Mouse (Mus musculus) liver, embryonic 14.5 days (tissue): Measurements from ENCODE around the gene Tsg101. TPM values are rescaled to one million over a fixed set of nuclear protein-coding genes. Genes with fewer than 3 reads are reported as not detected.
A peak's percentile ranks its signal among the peaks of the same experiment; 100 is the strongest.

ENCODE experiments used
- ATAC-seq: fragments of 200-750 bp; cut with Nextera tagmentation; 2 replicates; pipeline ENCODE4 v1.8.0; 2017; ENCODE audit warnings: moderate number of reproducible peaks, mild to moderate bottlenecking, moderate library complexity; ENCODE audit not compliant: insufficient read depth
- DNase-seq, 3 experiments: peaks; one replicate each; pipeline ENCODE4 v3.0.0-alpha.2; 2012 to 2013; ENCODE audit warnings: low read depth in 3 of 3, low spot score in 3 of 3
- H3K27ac ChIP-seq: fragments of 300-500 bp; sonication (generic); 2 replicates; pipeline ENCODE4 v1.5.1; 2014; ENCODE audit warnings: moderate library complexity, mild to moderate bottlenecking, control low read depth, inconsistent platforms
- H3K27me3 ChIP-seq: fragments of 300-500 bp; sonication (generic); 2 replicates; pipeline ENCODE4 v1.6.1; 2014; ENCODE audit warnings: mild to moderate bottlenecking, low read length, moderate library complexity; ENCODE audit not compliant: control insufficient read depth, insufficient read depth
- H3K36me3 ChIP-seq: fragments of 300-500 bp; sonication (generic); replicated peaks from 2 replicates; pipeline ENCODE4 v1.6.1; 2014; ENCODE audit warnings: low read depth; ENCODE audit not compliant: control insufficient read depth, insufficient read depth
- H3K4me1 ChIP-seq, 2 experiments: fragments of 200-500 bp in 1 of 2; fragments of 300-500 bp in 1 of 2; sonication (generic) in 1 of 2; replicated peaks; 2 replicates each; pipeline ENCODE4 v1.6.1; 2012 to 2014; ENCODE audit warnings: antibody characterized with exemption in 1 of 2, inconsistent platforms in 1 of 2, low read length in 1 of 2; ENCODE audit not compliant: control insufficient read depth in 2 of 2, insufficient read depth in 2 of 2
- H3K4me2 ChIP-seq: fragments of 300-500 bp; sonication (generic); 2 replicates; pipeline ENCODE4 v1.6.1; 2014; ENCODE audit warnings: low read depth, mild to moderate bottlenecking, control low read depth, moderate library complexity
- H3K4me3 ChIP-seq, 2 experiments: fragments of 200-500 bp in 1 of 2; fragments of 300-500 bp in 1 of 2; sonication (generic) in 1 of 2; 2 replicates each; pipeline ENCODE4 v1.5.1; 2012 to 2014; ENCODE audit warnings: low read depth in 2 of 2, low read length in 2 of 2, mild to moderate bottlenecking in 2 of 2, control low read depth in 1 of 2, inconsistent platforms in 1 of 2, moderate library complexity in 1 of 2; ENCODE audit not compliant: insufficient read depth in 1 of 2
- H3K9ac ChIP-seq: fragments of 300-500 bp; sonication (generic); replicated peaks from 2 replicates; pipeline ENCODE4 v1.6.1; 2014; ENCODE audit warnings: mild to moderate bottlenecking, control low read depth, moderate library complexity
- H3K9me3 ChIP-seq: fragments of 300-500 bp; sonication (generic); 2 replicates; pipeline ENCODE4 v1.6.1; 2016; ENCODE audit warnings: low read length, mixed read lengths; ENCODE audit not compliant: control insufficient read depth
- CTCF ChIP-seq: IDR thresholded peaks from 2 replicates; pipeline ENCODE4 v1.5.1; 2016; ENCODE audit warnings: antibody characterized with exemption, low read depth, control low read depth
- EP300 ChIP-seq: IDR thresholded peaks from 2 replicates; pipeline ENCODE4 v1.6.1; 2016; ENCODE audit warnings: antibody characterized with exemption, low read depth
- WGBS: fragments of 180-500 bp; shearing (Covaris S2); extraction: QIAGEN DNeasy Blood & Tissue Kit; methylation state at CpG from one replicate; pipeline ENCODE4 v1.1.7; 2014; ENCODE audit not compliant: insufficient replicate concordance; 5-methylcytosine and 5-hydroxymethylcytosine counted together
- polyA plus RNA-seq, 2 experiments: library from polyadenylated mRNA; depleted of rRNA in 1 of 2; stranded (reverse) in 1 of 2; unstranded in 1 of 2; fragments of >200 nt; fragmentation: Nextera tagmentation in 1 of 2; extraction: Ambion mirVana in 1 of 2; gene quantifications; 2 replicates each; pipeline versions ENCODE4 v1.2.1 to v1.2.3; 2012 to 2014

Gene Tsg101
- polyA plus RNA-seq, 2 experiments: 18.8 to 67.3 TPM

- no peaks in the 10 kb centered on the region for H3K27me3 ChIP-seq
- no peak for ATAC-seq
- peaks cover 5% of the 10 kb centered on the region; the same call in 1 of the 2 replicates for H3K36me3 ChIP-seq
- H3K4me1 ChIP-seq: peaks cover 0 to 2% of the 10 kb centered on the region in 2 experiments; a peak in 2 of 4 replicates
- no peak overlapping the region for H3K9ac ChIP-seq
- H3K27ac ChIP-seq: no peak overlapping the region
- DNase-seq: no peak
- no peak overlapping the region for H3K4me2 ChIP-seq
- 69% methylated on average over 5 of the region's 5 CpGs for WGBS
- no peaks in the 10 kb centered on the region for H3K9me3 ChIP-seq
- no peak overlapping the region for H3K4me3 ChIP-seq
- TF ChIP-seq CTCF: no peak
- TF ChIP-seq EP300: no peak
These were observed 8.5 kb upstream of the Tsg101 start for GRCm38 (mm10) chr7:46928291-46928690.

DNA sequence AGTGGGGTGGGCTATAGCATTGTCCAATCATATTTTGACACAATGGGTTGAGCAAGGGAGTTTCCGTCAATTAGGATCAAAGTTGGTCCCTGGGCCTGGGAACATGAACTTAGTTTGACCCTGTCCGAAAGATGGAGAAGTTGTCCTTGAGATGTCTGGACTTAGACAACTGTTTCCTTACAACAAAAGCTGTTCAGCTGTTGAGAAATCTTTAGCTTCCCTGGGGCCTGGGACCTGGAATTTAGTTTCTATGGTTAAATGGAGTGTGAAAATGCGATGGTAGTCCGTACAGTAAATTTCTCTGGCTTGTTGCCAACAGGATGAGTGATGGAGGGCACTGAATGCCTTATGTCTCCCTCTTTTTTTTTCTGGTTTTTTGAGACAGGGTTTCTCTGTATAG lies 2.3 kb upstream of the Tsg101 start:
- no peaks in the 10 kb centered on the region for H3K9me3 ChIP-seq
- ATAC-seq (no peak), DNase-seq (no peak)
- no peaks in the 10 kb centered on the region; the same call in 1 of the 2 replicates for H3K36me3 ChIP-seq
- WGBS: 77% methylated on average over 4 of the region's 4 CpGs
- H3K4me1 ChIP-seq: peaks cover 12 to 19% of the 10 kb centered on the region in 2 experiments
- H3K27me3 ChIP-seq: no peaks in the 10 kb centered on the region
- no peak overlapping the region for H3K4me2 ChIP-seq
- H3K4me3 ChIP-seq: no peak overlapping the region
- H3K27ac ChIP-seq: no peak overlapping the region
- TF ChIP-seq CTCF: no peak
- TF ChIP-seq EP300: no peak
- H3K9ac ChIP-seq: no peak overlapping the region

- WGBS: 5% methylated on average over 13 of the region's 13 CpGs
- Histone ChIP-seq H3K4me3 (peak overlapping the region; percentile 88 to 99), H3K4me2 (peak overlapping the region; percentile 92), H3K9ac (peak overlapping the region; percentile 90), H3K4me1 (peaks cover 12 to 20% of the 10 kb centered on the region in 2 experiments), H3K9me3 (no peaks in the 10 kb centered on the region), H3K27me3 (no peaks in the 10 kb centered on the region), H3K27ac (peak overlapping the region; percentile 83), H3K36me3 (no peaks in the 10 kb centered on the region; the same call in 1 of the 2 replicates)
- DNase-seq (peak in 2 of 3 experiments; percentile 22 to 27), ATAC-seq (no peak)
- TF ChIP-seq CTCF: no peak
- no peak for TF ChIP-seq EP300
These were observed 944 bp downstream of the Tsg101 start for GRCm38 (mm10) chr7:46918678-46919371.

DNA sequence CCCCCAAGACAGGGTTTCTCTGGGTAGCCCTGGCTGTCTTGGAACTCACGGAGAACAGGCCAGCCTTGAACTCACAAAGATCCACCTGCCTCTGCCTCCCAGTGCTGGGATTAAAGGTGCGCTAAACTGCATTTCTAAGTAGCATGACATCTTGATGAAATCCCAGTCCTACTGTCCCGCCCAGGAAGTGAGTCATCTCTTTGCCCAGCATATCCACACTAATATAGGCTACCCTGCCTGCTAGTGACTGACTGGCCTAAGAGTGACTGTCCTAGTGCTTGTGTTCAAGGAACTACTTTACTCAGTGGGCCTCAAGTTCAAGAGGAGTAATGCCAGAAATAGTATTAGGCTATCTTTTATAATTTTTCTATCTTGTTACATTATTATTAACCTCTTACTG lies 3.4 kb downstream of the Tsg101 start:
- WGBS: 75% methylated on average over 3 of the region's 3 CpGs
- ATAC-seq (no peak), DNase-seq (no peak)
- no peak overlapping the region for H3K27ac ChIP-seq
- TF ChIP-seq EP300 (no peak), CTCF (no peak)
- H3K4me3 ChIP-seq: no peak overlapping the region
- peaks cover 10% of the 10 kb centered on the region for H3K36me3 ChIP-seq
- no peaks in the 10 kb centered on the region for H3K9me3 ChIP-seq
- no peaks in the 10 kb centered on the region for H3K27me3 ChIP-seq
- H3K4me2 ChIP-seq: no peak overlapping the region
- no peak overlapping the region for H3K9ac ChIP-seq
- H3K4me1 ChIP-seq: peaks cover 12 to 20% of the 10 kb centered on the region in 2 experiments

GRCm38 (mm10) chr7:46911250-46911649 lies 8.5 kb downstream of the Tsg101 start:
- Histone ChIP-seq H3K4me1 (no peaks in the 10 kb centered on the region; a peak in 1 of 4 replicates), H3K27ac (no peak overlapping the region), H3K9ac (no peak overlapping the region), H3K4me2 (no peak overlapping the region), H3K27me3 (no peaks in the 10 kb centered on the region), H3K4me3 (no peak overlapping the region), H3K9me3 (no peaks in the 10 kb centered on the region), H3K36me3 (peaks cover 40% of the 10 kb centered on the region)
- ATAC-seq (no peak), DNase-seq (no peak)
- 78% methylated on average over 3 of the region's 3 CpGs for WGBS
- TF ChIP-seq CTCF: no peak
- TF ChIP-seq EP300: no peak
